Mouse (Mus musculus) embryo, embryonic 9.5 days (tissue): ENCODE results near the gene Camkmt.

Source experiments
- DNase-seq: peaks from one replicate; pipeline ENCODE4 v3.0.0-alpha.2; 2017; ENCODE audit errors: extremely low spot score

The Camkmt gene

GRCm38 (mm10) chr17:85090120-85091099 is at the start of gene Camkmt, which contains the start of gene Prepl:
Gene Camkmt (plus strand): TSS chr17:85090552.
Gene Prepl (minus strand): TSS chr17:85090241.
- DNase-seq: peak; percentile 96

- DNase-seq: no peak
These were observed 49.4 kb upstream of the Camkmt start for GRCm38 (mm10) chr17:85040913-85041312.

GRCm38 (mm10) chr17:85042419-85042818 is 47.9 kb upstream of the Camkmt start:
- DNase-seq: no peak

DNA sequence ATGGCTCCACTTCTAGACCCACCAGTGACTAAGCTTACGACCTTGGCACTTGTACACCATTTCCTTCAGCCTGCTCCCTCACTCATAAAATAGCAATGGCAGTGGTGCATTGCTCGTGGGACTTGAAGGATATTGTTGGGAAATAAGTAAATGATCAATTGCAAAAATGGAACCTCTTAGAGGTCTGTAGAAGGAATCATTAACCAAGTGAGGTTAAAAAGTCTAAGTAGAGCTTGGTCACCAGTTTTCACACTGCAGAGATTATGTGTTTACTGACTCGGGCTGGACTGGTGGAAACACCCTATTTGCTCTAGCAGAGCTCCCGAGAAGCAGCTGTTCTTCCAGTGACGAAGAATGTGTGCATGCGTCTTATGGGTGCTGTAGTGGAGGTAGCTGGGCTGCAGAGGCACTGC is 46.9 kb upstream of the Camkmt start:
- no peak for DNase-seq

DNA sequence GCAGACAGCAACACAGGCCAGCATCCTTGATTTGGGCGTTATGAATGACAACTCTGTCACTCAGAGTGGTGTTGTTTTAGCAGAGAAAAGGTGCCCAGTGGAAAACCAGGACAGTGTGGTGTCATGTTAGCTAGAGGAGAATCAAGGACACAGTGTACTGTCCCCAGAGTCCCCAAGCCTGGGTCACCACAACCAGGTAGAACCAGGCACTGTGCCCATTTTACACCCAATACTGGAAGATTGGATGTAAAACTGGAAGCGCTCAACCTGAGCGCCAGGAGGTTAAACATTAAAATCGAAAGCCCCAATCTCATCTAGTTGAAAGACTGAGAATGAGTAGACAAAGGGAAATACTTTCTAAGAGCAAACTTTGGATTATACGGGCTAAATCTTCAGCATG is 45.9 kb upstream of the Camkmt start:
- DNase-seq: no peak

- DNase-seq: no peak
These were observed 45.2 kb upstream of the Camkmt start for GRCm38 (mm10) chr17:85045160-85045559.

DNA sequence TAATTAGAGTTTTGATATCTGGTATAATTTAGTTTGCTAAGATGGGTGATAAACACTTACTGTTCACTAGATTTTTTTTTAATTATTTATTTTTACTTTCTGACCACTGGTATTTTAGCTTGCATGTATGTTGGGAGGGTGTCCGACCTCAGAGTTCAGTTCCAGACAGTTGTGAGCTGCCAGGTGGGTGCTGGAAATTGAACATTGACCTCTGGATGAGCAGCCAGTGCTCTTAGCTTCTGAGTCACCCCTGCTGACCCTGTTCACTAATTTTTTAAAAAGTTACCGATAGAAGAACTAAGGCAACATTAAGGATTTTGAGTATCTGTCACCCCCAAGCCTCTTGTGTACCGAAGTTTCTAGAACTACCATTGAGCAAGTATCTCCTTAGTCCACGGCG is 42.0 kb upstream of the Camkmt start:
- DNase-seq: no peak

- no peak for DNase-seq
These were observed 32.1 kb upstream of the Camkmt start for GRCm38 (mm10) chr17:85058276-85058675.

DNA sequence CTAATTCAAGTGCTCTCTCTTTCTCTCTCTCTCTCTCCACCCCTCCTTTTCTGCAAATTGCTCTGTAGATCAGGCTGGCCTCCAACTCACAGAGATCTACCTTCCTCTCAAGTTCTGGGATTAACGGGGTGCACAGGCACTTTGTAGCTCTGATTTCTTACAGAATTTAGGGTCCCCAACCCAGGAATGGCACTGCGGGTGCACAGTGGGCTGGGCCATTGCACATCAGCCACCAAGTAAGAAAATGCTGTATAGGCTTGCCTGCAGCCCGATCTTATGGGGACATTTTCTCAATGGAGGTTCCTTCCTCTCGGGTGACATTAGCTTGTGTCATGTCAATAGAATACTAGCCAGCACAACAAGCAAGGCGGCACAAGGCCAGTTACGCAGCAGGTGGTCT is 31.2 kb upstream of the Camkmt start:
- DNase-seq: no peak

GRCm38 (mm10) chr17:85063560-85063959 is 26.8 kb upstream of the Camkmt start:
- DNase-seq: no peak

DNA sequence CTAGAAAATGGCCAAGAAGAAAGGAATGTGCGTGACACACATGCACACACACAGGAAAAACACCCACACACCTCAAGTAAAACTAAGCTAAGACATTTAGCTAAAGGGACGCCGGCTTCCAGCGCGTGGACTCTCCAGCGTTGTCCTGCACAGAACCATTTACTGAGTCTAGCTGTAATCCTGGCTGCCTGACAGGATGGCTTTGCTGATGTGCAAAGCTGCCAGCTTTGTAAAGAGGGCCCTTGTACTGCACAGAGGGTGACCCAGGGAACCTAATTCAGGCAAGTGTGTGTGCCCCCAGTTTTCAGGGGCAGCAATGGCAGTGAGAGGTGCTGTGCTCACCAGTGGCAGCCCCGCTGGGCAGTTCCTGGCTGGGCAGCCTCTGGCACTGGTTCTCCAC is 23.0 kb upstream of the Camkmt start:
- no peak for DNase-seq

- no peak for DNase-seq
These were observed 19.7 kb upstream of the Camkmt start for GRCm38 (mm10) chr17:85070658-85071057.

GRCm38 (mm10) chr17:85071088-85071775 is 19.1 kb upstream of the Camkmt start:
- no peak for DNase-seq

GRCm38 (mm10) chr17:85072383-85072782 is 18.0 kb upstream of the Camkmt start:
- no peak for DNase-seq

DNA sequence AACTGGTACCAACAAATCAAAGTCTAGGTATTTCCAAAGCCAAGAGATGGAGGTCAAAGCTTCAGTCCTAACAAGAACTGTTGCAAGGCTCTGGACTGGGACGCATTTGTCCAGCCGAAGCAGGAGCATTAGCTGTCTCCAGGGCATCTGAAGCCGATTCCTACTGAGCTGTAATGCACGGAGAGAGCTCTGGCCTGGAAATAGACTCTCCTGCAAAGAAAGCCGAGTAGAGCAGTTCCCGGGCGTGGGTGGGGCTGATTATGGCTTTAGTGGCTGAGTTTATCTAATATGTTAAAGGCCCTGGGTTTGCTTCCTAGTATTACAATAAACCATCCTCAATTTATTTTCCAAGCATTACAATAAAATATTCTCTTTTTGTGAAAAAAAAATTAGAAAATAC is 17.1 kb upstream of the Camkmt start:
- DNase-seq: no peak

DNA sequence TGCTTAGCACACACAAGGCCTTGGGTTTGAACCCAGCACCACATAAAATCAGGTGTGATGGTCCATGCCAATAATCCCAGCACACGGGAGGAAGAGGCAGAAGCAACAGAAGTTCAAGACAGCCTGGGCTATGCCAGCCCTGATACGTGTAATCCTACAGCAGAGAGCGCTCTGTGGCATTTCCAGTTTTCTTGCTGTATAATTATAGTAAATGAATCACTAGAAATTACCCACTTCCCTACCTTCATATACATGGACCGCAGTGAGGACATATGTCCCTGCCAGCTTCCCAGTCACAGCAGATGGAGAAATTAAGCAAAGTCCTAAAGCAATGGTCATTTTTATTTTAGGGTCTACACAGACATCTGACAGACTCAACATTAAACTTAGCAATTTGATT is 16.3 kb upstream of the Camkmt start:
- no peak for DNase-seq

- DNase-seq: no peak
These were observed 11.1 kb upstream of the Camkmt start for GRCm38 (mm10) chr17:85079276-85079675.

DNA sequence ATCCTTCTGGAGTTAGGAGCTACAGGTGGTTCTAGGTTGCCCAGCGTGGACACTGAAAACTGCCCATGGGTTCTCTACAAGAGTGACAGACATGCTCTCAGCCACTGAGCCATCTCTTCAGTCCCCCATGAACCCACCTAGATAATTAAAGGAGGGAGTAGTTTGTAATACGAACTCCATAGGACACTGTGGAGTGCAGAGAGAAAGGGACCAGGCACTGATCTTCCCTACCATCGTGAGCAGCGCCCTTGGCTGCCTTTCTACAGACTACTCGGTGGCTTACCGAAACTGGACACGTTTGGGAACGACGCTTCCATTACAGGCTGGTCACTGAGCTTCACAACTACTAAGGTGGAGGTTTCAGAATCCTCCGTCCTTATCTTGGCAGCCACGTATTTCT is 9.6 kb upstream of the Camkmt start:
- DNase-seq: no peak

DNA sequence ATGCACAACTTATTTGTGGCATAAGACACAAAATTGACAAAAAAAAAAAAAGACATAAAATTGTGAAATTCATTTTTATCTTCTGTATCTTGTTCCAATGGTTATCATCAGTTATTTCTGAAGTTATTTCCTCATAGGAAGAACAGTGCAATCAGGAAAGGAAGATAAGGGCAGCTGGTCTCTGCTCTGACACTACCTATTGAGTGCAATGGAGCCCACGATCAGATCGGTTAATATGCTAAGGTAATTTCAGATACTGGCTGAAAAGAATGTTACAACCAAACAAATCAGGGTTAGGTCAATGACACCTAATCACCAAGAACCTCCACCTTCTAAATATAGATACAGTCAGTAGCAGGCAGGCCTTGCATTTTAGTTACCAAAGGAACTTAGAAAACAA is 5.0 kb upstream of the Camkmt start:
- DNase-seq: no peak

- DNase-seq: no peak
These were observed 3.9 kb upstream of the Camkmt start for GRCm38 (mm10) chr17:85086501-85086900.

DNA sequence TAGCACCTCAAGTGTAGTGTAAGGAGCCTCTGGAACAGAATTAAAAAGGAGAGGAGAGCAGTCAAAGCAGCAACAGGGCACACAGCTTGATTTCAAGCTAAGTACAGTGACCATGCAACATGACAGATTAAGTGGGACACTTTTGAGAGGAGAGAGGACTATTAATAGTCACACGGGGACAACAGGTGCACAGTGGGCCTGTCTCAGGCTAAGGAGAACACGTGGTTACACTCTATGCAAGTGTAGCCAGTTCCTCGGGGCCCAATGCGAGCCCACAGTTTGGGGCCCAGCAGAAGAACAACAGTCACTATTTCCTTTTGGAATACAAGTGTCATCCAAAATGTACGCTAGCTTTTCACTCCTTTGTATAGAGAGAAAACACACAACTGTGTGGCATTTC is 2.8 kb upstream of the Camkmt start:
- DNase-seq: no peak

DNA sequence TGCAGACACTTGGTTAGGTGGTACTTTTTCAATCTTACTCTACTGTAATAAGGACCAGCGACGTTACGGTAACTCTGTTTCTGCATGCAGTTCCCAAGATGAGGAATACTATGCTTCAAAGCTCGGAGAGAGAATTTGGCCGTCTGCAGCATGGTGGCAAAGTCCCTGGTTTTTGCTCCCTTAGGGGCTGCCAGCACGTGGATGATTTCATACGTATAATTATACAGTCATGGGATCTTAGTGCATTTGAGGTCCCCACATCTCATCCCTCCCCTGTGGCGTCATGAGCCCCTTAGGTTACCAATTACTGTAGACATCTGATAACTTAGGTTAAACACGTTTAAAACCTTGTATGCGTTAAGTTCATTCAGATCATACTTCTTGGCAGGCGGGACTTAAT is 2.0 kb upstream of the Camkmt start:
- no peak for DNase-seq

DNA sequence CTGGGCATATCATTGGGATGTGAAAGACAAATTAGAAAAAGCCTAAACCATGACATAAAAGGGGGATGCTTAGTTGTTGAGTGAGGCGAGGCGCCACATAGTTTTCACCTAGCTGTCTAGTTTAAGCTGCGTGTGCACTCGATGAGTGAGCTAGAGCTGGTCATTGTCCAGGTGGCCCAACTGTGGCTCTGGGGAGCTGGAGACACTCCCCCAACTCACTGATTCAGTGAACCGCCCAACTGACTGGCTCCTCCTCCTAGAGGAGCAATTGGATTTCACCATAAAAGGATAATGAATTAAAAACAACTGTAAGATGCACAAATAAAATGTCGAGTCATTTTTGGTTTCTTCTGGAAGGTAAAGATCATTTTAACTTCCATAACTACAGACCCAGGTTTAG is 1.3 kb upstream of the Camkmt start:
- no peak for DNase-seq
